Mouse (Mus musculus) E14TG2a.4 (cell line): ENCODE results near the gene Zbtb40.

Experiments used
- CTCF ChIP-seq: conservative IDR thresholded peaks from 2 replicates; pipeline ENCODE4 v1.5.1; 2014; ENCODE audit warnings: low read length
- NANOG ChIP-seq: IDR thresholded peaks from 2 replicates; pipeline ENCODE4 v1.6.1; 2014; ENCODE audit warnings: borderline replicate concordance, low read length, mixed read lengths

- no peak for TF ChIP-seq CTCF
- no peak for TF ChIP-seq NANOG
Observed at GRCm38 (mm10) chr4:137097984-137098327, 49.4 kb upstream of the Zbtb40 start.
